Mouse (Mus musculus) stomach, postnatal 0 days (tissue): ENCODE data around the gene Sephs2. TPM values are rescaled to one million over a fixed set of nuclear protein-coding genes. Genes with fewer than 3 reads are reported as not detected.
A peak's percentile ranks its signal among the peaks of the same experiment; 100 is the strongest.

ENCODE experiments used
- ATAC-seq: fragments of 200-750 bp; cut with Nextera tagmentation; 2 replicates; pipeline ENCODE4 v1.8.0; 2017; ENCODE audit not compliant: low FRiP score, low TSS enrichment
- DNase-seq: peaks from one replicate; pipeline ENCODE4 v3.0.0-alpha.2; 2016; ENCODE audit warnings: low spot score
- H3K27ac ChIP-seq: fragments of 300-500 bp; sonication (generic); replicated peaks from 2 replicates; pipeline ENCODE4 v1.5.1; 2014; ENCODE audit warnings: mild to moderate bottlenecking, control low read depth
- H3K27me3 ChIP-seq: fragments of 300-500 bp; sonication (generic); 2 replicates; pipeline ENCODE4 v1.6.1; 2014; ENCODE audit warnings: low read length; ENCODE audit not compliant: control insufficient read depth, insufficient read depth
- H3K36me3 ChIP-seq: fragments of 300-500 bp; sonication (generic); 2 replicates; pipeline ENCODE4 v1.6.1; 2014; ENCODE audit warnings: low read length, mixed read lengths; ENCODE audit not compliant: control insufficient read depth, insufficient read depth
- H3K4me1 ChIP-seq: fragments of 300-500 bp; sonication (generic); replicated peaks from 2 replicates; pipeline ENCODE4 v1.6.1; 2014; ENCODE audit warnings: antibody characterized with exemption; ENCODE audit not compliant: control insufficient read depth, insufficient read depth
- H3K4me2 ChIP-seq: fragments of 300-500 bp; sonication (generic); replicated peaks from 2 replicates; pipeline ENCODE4 v1.6.1; 2014; ENCODE audit warnings: low read depth, mild to moderate bottlenecking, control low read depth, moderate library complexity
- H3K4me3 ChIP-seq: fragments of 300-500 bp; sonication (generic); 2 replicates; pipeline ENCODE4 v1.5.1; 2014; ENCODE audit warnings: low read depth, low read length, control low read depth
- H3K9ac ChIP-seq: fragments of 300-500 bp; sonication (generic); 2 replicates; pipeline ENCODE4 v1.6.1; 2014; ENCODE audit warnings: mild to moderate bottlenecking, low read length, control low read depth, mixed read lengths
- H3K9me3 ChIP-seq: fragments of 300-500 bp; sonication (generic); 2 replicates; pipeline ENCODE4 v1.6.1; 2016; ENCODE audit warnings: low read length; ENCODE audit not compliant: control insufficient read depth
- CTCF ChIP-seq: IDR thresholded peaks from 2 replicates; pipeline ENCODE4 v1.5.1; 2016; ENCODE audit warnings: antibody characterized with exemption, low read depth, mild to moderate bottlenecking, moderate library complexity
- EP300 ChIP-seq: optimal IDR thresholded peaks from 2 replicates; pipeline ENCODE3; 2016; ENCODE audit warnings: antibody characterized with exemption
- WGBS: fragments of 180-500 bp; shearing (Covaris S2); extraction: QIAGEN DNeasy Blood & Tissue Kit; methylation state at CpG from one replicate; pipeline ENCODE4 v1.1.7; 2014; 5-methylcytosine and 5-hydroxymethylcytosine counted together
- polyA plus RNA-seq: library from polyadenylated mRNA; unstranded; fragments of >200 nt; fragmentation: Nextera tagmentation; extraction: Ambion mirVana; gene quantifications from 2 replicates; pipeline ENCODE4 v1.2.1, GENCODE M21; 2015

The Sephs2 gene
- polyA plus RNA-seq, 1 experiment from 2014 or later: 113 TPM

DNA sequence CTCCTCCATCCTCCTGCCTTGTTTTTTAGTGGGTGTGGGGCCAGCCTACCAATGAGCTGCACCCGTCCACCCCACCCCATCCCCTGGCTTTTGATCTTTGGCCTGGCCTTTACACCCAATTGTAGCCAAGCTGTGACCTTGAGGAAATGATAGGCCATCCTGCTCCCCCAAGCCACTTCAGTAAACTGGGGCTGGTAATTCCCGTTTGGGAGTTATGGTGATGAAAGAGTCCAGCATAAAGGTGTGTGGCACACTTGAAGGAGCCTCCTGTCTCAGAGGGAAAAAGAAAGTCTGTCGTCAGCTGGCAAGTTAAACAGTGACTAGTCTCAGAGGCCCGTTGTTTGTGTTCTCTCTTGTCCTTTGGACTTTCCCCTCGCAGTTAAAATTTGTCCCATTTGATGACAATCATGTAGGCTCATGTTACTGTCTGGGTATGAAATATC lies 2.7 kb upstream of the Sephs2 start:
- no peak for TF ChIP-seq EP300
- WGBS: 44% methylated on average over 5 of the region's 5 CpGs
- DNase-seq: peak; percentile 49
- 0 out of 2 replicates have a peak, but pooled peaks cover under 1% of the 10 kb centered on the region for H3K36me3 ChIP-seq
- H3K9ac ChIP-seq: no peak overlapping the region
- peak; percentile 40 for ATAC-seq
- H3K27me3 ChIP-seq: no peaks in the 10 kb centered on the region
- no peak overlapping the region for H3K4me2 ChIP-seq
- H3K4me3 ChIP-seq: no peak overlapping the region
- H3K4me1 ChIP-seq: no peaks in the 10 kb centered on the region
- peak overlapping the region; percentile 53; the same call in 1 of the 2 replicates for H3K27ac ChIP-seq
- H3K9me3 ChIP-seq: no peaks in the 10 kb centered on the region

DNA sequence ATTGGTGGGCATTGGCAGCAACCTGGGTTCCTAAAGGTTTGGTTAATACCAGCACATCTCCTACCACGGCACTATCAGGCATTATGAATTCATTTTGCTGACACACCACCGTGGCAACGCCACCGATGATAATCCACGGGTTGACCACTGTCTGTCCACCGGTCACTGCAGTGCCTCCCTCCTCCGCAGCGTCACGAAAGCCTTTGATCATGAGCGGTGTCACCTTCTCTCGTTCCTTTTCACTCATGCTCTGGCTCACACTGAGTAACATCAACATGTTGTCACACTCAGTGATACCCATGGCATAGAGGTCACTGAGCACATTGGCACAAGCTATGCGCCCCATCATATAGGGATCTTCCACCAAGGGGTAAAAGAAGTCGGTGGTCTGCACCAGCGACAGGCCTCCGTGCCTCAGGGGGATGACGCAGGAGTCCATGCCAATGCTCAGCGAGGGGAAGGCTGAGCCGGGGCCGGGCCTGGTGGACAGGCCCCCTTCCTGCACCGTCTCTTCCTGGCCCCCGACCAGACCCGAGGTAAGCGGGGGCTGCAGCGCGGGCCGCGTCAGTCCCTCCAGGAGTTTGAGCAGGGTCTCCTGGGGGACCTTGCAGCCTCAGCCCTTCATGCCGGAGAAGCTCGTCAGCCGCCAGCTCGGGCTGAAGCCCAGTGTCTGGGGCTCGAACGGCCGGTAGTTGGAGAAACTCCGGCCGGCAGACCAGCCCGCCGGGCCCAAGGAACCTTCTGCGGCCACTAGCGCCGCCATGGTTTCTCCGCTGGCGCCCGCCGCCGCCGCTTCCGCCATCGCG lies 534 bp downstream of the Sephs2 start:
- Histone ChIP-seq H3K27me3 (no peaks in the 10 kb centered on the region), H3K4me1 (no peaks in the 10 kb centered on the region), H3K36me3 (peaks cover 7% of the 10 kb centered on the region; the same call in 1 of the 2 replicates), H3K9ac (peak overlapping the region; percentile 93), H3K9me3 (no peaks in the 10 kb centered on the region), H3K4me3 (peak overlapping the region; percentile 93), H3K27ac (peak overlapping the region; percentile 92), H3K4me2 (peak overlapping the region; percentile 96)
- no peak for TF ChIP-seq EP300
- TF ChIP-seq CTCF: peak; percentile 0; the same call in 1 of the 2 replicates
- 12% methylated on average over 50 of the region's 50 CpGs for WGBS
- DNase-seq (peak; percentile 49), ATAC-seq (peak; percentile 31)

DNA sequence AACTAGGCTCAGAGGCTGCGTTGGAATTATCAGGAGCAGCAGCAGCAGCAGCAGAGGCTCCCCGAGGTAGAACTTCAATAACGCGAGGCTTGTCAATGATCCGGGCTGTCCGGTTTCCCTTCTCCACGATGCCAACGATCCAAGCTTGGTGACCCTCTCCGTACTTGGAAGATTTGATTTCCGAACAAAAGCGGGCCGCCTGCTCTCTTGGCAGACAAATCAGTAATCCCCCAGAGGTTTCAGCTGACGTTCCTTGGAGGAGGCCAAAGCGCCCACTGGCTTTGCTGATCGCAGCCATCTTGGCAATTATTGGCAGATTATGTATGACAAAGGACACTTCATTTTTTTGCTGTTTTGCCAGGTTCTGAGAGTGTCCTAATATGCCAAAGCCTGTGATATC lies 1.3 kb downstream of the Sephs2 start:
- Histone ChIP-seq H3K9ac (no peak overlapping the region), H3K27me3 (no peaks in the 10 kb centered on the region), H3K27ac (no peak overlapping the region), H3K36me3 (peaks cover 7% of the 10 kb centered on the region; the same call in 1 of the 2 replicates), H3K4me3 (peak overlapping the region; percentile 93), H3K4me2 (peak overlapping the region; percentile 96), H3K4me1 (no peaks in the 10 kb centered on the region), H3K9me3 (no peaks in the 10 kb centered on the region)
- no peak for ATAC-seq
- WGBS: 95% methylated on average over 15 of the region's 15 CpGs
- TF ChIP-seq EP300: no peak
- TF ChIP-seq CTCF: no peak
- no peak for DNase-seq

DNA sequence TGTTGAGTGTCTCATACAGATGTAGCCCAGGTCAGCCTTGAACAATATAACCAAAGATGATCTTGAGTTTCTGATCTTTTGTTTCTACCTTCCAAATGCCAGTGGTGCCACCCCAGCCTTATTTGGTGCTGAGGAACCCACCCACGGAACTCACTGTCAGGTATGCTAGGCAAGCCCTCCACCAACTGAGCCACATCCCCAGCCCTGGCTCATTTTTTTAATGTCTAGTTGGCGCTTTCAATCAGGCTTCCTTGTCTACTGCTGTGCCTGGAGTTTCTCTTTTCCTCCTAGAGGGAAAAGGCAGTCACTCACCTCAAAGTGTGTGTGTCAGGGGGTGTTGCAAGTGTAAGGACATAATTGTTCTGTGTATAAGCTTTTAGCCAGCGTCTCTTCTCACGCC lies 2.8 kb downstream of the Sephs2 start:
- Histone ChIP-seq H3K27ac (peak overlapping the region; percentile 73), H3K9me3 (no peaks in the 10 kb centered on the region), H3K4me1 (no peaks in the 10 kb centered on the region), H3K4me3 (no peak overlapping the region), H3K4me2 (no peak overlapping the region; the same call in 1 of the 2 replicates), H3K36me3 (peaks cover 7% of the 10 kb centered on the region; the same call in 1 of the 2 replicates), H3K9ac (0 out of 2 replicates have a peak overlapping the region, but pooled peaks have one; percentile 27), H3K27me3 (no peaks in the 10 kb centered on the region)
- TF ChIP-seq CTCF (no peak), EP300 (no peak)
- DNase-seq: no peak
- ATAC-seq: no peak
- 97% methylated on average over 4 of the region's 4 CpGs for WGBS

DNA sequence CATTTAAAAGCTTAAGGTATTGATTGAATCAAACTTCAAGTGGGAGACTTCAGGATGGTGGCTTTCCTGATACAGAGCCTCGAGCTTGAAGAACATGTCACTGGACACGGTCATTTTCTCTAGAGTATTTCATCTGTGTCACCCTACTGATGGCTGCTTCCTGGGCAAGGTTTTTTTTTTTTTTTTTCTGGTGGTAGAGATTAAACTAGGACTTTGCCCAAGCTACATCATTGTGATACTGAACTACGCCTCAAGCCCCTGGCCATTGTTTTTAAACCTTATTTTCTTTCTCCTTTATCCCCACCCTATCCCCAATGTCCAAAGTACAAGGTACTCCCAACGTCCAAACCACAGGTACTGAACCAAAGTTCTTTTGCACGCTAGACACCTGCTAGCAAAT lies 3.2 kb downstream of the Sephs2 start:
- no peaks in the 10 kb centered on the region for H3K4me1 ChIP-seq
- H3K36me3 ChIP-seq: peaks cover 7% of the 10 kb centered on the region; the same call in 1 of the 2 replicates
- peak overlapping the region; percentile 73; the same call in 1 of the 2 replicates for H3K27ac ChIP-seq
- H3K4me3 ChIP-seq: no peak overlapping the region
- 78% methylated on average over 5 of the region's 5 CpGs for WGBS
- no peak overlapping the region for H3K9ac ChIP-seq
- peak; percentile 39; the same call in 1 of the 2 replicates for ATAC-seq
- no peaks in the 10 kb centered on the region for H3K27me3 ChIP-seq
- H3K9me3 ChIP-seq: no peaks in the 10 kb centered on the region
- H3K4me2 ChIP-seq: no peak overlapping the region
- no peak for TF ChIP-seq CTCF
- TF ChIP-seq EP300: no peak
- DNase-seq: no peak

DNA sequence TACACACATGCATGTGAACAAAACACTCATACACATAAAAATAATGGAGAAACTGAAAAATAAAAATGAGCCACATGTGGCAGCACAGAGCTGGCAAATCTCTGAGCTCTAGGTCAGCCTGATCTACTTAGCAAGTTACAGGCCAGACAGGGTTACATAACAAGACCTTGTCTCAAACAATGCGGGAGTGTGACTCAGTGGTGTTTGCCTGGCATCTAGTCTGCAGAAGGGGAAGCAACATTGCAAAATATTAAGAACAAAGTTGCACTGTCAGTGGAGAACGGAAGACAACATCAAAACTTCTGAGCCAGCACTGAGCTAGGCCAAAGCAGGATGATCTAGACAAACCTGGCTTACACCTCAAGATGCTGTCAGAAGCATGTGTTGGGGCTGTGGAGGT lies 3.6 kb downstream of the Sephs2 start:
- 70% methylated on average over 2 of the region's 2 CpGs for WGBS
- H3K27ac ChIP-seq: no peak overlapping the region; the same call in 1 of the 2 replicates
- 0 out of 2 replicates have a peak, but pooled peaks have one; percentile 22 for ATAC-seq

More for the DNA sequence above, 3.6 kb downstream of the Sephs2 start:
- no peak for TF ChIP-seq CTCF
- no peak for TF ChIP-seq EP300
- Histone ChIP-seq H3K9ac (no peak overlapping the region), H3K36me3 (peaks cover 7% of the 10 kb centered on the region; the same call in 1 of the 2 replicates), H3K4me1 (no peaks in the 10 kb centered on the region), H3K4me2 (no peak overlapping the region), H3K27me3 (no peaks in the 10 kb centered on the region), H3K9me3 (no peaks in the 10 kb centered on the region), H3K4me3 (no peak overlapping the region)
- no peak for DNase-seq
